Mouse (Mus musculus) erythroblast, embryonic 14.5 days (primary cell): Measurements from ENCODE around the gene Ntrk2.

Experiments used
- GATA1 ChIP-seq: IDR thresholded peaks from 2 replicates; pipeline ENCODE4 v1.6.1; 2012; ENCODE audit warnings: low read length, inconsistent platforms, mixed read lengths
- TAL1 ChIP-seq: IDR thresholded peaks from 3 replicates; pipeline ENCODE4 v1.6.1; 2012; ENCODE audit warnings: low read length, inconsistent platforms, mixed read lengths

- TF ChIP-seq TAL1 (no peak), GATA1 (no peak)
Measured at GRCm38 (mm10) chr13:59164015-59164414, 357.6 kb downstream of the Ntrk2 start.
